Mouse (Mus musculus): ENCODE results near the gene Ntrk2. TPM values are rescaled to one million over a fixed set of nuclear protein-coding genes. Genes with fewer than 3 reads are reported as not detected.

Gene Ntrk2
- polyA plus RNA-seq, 1 experiment = 208 TPM

DNA sequence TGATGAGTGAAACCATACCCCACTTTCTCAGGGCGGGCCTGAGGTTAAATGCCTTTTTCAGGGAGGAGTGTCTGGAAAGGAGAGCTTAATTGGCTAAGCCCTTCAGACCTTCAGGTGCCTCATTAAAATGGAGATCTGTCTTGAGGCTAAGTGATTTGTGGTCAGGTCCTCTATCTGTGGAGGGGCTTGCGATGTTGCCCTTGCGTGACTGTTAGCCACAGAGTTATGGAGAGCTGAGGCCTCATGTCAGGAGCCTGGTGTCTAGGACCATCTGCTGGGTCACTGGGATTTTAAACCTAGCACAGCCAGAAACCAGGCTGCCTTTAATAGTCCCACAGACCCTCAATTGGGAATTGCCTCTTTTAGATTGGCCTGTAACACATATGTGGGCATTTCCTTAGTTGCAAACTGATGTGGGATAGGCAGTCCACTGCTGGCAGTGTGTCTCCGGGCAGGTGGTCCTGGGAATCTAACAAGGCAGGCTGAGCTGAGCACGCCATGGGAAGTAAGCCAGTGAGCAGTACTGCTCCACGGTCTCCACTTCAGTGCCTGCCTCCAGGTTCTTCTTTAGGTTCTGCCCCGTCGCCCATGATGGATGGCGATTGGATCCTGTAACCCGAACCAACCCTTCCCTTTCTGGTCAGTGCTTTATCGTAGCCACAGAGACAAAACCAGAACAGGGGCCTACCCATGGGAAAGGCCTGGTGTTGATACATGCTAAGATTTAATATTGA lies 152.0 kb downstream of the Ntrk2 start:
- DNase-seq (ENCODE audit: extremely low spot score in 1 of 2, low spot score in 1 of 2) = no peak

DNA sequence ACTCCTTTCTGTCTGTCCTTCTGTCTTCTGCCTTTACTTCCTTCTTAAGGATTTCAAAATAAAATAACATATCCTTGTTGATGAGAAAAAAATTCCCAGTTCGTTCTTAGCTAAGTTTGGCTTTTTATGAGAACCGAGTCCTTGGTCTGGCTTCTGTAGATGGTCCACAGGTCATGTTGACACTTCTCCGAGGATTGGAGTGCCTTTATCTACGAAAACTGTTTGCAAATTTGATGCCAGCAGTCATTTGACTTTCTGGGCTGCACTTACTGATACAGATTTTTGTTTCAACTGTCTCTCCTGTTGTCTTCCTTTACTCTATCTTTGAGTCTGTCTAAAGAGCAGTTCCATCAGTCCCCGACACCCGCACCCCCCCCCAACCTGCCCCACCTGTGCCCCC lies 154.0 kb downstream of the Ntrk2 start:
- no peak for DNase-seq (ENCODE audit: extremely low spot score in 1 of 2, low spot score in 1 of 2)

DNA sequence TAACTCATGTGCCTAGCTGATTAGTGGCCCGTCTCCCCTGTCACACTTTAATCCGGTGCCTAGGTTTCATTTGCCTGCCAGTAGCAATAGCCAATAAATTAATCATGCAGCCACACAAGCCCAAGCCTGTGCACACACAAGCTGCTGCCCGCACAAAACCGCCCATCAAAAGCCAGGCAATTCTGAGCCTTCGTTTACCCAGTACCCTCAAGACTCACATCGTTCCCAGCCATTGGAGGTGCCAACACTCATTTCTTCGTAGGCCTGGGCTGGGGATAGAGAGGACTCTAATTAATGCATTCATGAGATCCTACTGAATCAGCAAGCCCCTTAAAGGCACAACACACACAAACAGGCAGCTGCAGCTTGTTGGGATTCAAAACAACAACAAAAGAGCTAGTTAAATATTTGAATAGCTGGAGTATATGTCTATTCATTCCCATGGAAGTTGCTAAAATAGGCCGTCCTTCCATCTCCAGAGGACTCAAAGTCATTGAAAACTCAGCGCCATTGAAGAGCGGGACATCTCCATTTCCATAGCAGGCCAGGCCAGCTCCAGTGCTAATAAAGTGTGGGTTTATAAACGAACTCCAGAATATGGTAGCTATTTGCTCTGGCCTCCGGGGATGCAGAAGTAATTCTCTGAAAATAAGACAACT lies 158.5 kb downstream of the Ntrk2 start:
- no peak for DNase-seq (ENCODE audit: extremely low spot score in 1 of 2, low spot score in 1 of 2)

- no peak for DNase-seq (ENCODE audit: extremely low spot score in 1 of 2, low spot score in 1 of 2)
These were observed 159.5 kb downstream of the Ntrk2 start for GRCm38 (mm10) chr13:58965826-58966225.

GRCm38 (mm10) chr13:58966466-58966865 lies 160.1 kb downstream of the Ntrk2 start:
- DNase-seq (ENCODE audit: extremely low spot score in 1 of 2, low spot score in 1 of 2) = no peak

DNA sequence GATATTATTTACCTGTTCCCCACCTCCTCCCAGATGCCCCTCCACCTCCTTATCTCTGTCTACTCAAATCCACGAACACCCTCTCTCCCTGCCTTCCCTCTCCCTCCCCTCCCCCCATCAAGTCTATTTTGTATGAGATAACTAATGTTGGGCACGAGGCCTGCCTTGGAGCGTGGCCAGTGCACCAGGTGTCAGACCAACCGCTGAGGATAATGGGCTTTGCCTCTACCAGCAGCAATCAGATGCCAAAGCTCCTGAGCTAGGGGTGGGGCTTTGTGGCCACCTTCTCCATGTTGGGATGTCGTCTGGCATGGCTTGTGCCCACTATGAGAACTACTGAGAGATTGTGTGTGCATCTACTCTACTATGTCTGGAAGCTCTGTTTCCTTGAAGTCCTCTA lies 161.8 kb downstream of the Ntrk2 start:
- no peak for DNase-seq (ENCODE audit: extremely low spot score in 1 of 2, low spot score in 1 of 2)

- DNase-seq (ENCODE audit: extremely low spot score in 1 of 2, low spot score in 1 of 2) = no peak
These were observed 165.1 kb downstream of the Ntrk2 start for GRCm38 (mm10) chr13:58971449-58971903.

GRCm38 (mm10) chr13:58972511-58972910 lies 166.1 kb downstream of the Ntrk2 start:
- no peak for DNase-seq (ENCODE audit: extremely low spot score in 1 of 2, low spot score in 1 of 2)

GRCm38 (mm10) chr13:58996447-58996846 lies 190.1 kb downstream of the Ntrk2 start:
- no peak for DNase-seq (ENCODE audit: extremely low spot score in 1 of 2, low spot score in 1 of 2)

DNA sequence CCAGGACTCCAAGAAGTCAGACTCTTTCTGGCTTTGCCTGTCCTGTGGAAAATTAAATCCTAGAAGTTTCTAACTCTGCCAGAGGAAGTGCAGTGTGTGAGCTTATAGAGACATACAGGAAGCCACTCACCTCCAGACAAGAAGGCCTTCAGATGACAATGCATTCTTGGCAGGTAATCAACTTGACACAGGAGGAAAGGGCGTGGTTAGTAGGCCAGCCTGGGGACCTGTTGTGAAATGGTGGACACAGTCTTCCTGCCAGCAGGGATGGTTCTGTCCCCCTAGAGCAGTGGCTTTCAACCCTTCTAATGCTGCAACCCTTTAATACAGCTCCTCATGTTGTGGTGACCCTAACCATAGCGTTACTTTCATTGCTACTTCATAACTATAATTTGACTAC lies 191.4 kb downstream of the Ntrk2 start:
- no peak for DNase-seq (ENCODE audit: extremely low spot score in 1 of 2, low spot score in 1 of 2)

DNA sequence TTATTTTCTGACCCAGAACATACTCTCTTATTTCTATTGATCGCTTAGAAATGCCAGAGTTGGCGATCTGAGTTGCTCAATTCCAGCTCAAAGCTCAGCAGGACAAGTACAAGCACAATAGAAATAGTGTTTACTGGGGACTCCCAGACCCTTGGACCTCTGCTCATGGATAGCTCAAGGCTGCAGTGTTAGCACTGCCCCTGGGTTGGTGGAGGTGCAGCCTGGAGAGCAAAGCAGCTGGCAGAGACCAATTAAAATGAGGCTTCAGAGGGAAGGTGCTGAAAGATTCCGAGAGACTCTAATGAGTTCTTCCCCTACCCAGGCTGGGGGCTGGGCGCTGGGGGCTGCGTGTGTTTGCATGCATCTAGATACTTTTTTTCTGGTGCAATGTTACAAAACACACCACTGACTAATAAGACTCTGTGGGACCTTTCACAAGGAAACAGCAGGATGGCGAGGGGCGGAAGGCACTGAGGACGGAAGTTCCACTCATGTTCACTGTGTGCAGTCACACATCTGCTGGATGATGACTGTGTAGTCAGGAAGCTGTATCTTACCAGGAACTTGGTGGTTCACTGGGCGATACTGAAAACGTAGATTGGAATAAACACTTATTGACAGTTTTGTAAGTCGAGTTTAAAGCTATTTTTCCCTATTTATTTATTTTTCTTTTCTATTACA lies 193.1 kb downstream of the Ntrk2 start:
- DNase-seq (ENCODE audit: extremely low spot score in 1 of 2, low spot score in 1 of 2) = no peak

GRCm38 (mm10) chr13:59002943-59003806 lies 196.8 kb downstream of the Ntrk2 start:
- no peak for DNase-seq (ENCODE audit: extremely low spot score in 1 of 2, low spot score in 1 of 2)

DNA sequence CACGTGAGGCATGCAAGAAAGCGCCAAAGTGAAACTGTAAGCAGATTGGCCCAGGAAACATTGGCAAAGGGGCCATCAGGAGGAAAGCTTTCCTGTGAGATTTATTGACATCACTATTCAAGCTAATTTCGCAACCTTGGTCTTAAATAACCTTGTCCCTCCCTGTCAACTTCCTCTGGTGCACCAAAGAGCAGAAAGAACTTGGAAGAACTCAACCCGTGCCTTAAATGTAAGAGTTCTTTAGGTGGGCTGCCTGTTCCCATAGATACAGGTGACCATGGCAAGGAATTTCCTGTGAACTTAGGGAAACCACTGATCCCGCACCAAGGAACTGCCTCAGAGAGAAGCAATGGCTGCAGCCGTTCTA lies 197.4 kb downstream of the Ntrk2 start:
- no peak for DNase-seq (ENCODE audit: extremely low spot score in 1 of 2, low spot score in 1 of 2)

GRCm38 (mm10) chr13:59004579-59004978 lies 198.2 kb downstream of the Ntrk2 start:
- peak in 1 of 2 experiments; percentile 45 for DNase-seq (ENCODE audit: extremely low spot score in 1 of 2, low spot score in 1 of 2)

DNA sequence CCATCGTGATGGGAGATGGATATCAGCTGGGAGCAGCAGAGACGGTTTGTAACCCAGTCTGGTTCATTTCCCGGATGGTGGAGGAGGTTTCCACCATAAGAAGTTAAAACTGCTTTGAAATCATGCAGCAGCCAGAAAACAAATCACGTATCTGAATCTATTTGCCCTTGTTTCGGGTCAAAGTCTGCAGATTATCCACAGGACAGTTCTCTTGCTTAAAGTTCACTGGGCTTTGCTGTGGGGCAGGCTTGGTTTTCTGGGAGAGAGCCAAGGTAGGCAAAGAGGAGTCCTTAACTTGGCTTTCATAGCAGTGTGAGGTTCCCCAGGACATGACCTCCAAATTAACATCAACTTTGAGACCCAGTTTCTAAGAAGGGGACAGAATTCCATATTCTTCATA lies 203.5 kb downstream of the Ntrk2 start:
- DNase-seq (ENCODE audit: extremely low spot score in 1 of 2, low spot score in 1 of 2) = no peak

DNA sequence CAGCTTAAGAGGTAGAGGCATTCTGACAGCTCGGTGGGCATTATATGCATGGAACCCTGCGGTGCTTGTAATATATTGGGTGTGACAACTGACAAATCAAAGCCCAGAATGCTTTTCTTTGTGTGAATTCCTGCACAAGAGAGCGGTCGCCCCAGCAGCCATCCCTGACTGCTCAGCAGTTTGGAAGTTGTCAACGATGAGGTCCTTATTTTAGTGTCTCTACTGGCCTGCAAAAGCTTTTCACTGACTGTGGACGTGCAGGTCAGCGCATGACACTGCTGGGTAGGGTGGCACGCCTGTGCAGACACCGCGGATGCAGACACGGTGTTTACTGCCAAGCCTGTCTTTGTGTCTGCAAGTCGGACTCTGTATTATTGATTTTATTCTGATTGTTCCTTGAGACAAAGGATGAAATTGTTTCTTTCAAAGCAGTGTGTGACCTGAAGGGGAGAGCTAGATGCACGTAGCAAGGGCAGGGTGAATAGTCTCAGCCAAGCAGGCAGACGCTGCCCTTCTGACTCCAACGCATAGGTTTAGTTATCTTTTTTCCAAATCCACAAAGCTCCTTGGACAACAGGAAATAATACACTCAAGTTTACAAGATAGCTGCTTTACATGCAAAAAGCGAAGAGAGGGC lies 204.6 kb downstream of the Ntrk2 start:
- DNase-seq (ENCODE audit: extremely low spot score in 1 of 2, low spot score in 1 of 2) = no peak

- peak; percentile 83 to 86 for DNase-seq (ENCODE audit: extremely low spot score in 1 of 2, low spot score in 1 of 2)
These were observed 205.1 kb downstream of the Ntrk2 start for GRCm38 (mm10) chr13:59011530-59011903.

DNA sequence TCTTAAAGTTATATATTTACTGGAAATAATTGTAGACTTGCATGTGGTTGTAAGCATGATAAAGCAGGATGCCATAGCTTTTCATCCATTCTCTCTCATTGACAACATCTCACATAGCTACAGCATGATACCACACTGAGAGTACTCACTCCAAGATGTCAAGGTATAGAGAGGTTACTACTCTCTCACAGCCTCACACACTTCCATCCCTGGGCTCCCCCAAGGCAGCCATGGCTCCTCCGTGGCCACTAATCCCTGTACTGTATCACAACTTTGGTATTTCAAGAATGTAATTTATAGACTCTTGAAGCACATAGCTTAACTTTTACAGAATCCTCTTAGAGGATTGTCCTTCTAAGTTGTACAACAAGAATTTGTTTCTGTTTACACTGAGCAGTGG lies 209.0 kb downstream of the Ntrk2 start:
- DNase-seq (ENCODE audit: extremely low spot score in 1 of 2, low spot score in 1 of 2) = no peak

DNA sequence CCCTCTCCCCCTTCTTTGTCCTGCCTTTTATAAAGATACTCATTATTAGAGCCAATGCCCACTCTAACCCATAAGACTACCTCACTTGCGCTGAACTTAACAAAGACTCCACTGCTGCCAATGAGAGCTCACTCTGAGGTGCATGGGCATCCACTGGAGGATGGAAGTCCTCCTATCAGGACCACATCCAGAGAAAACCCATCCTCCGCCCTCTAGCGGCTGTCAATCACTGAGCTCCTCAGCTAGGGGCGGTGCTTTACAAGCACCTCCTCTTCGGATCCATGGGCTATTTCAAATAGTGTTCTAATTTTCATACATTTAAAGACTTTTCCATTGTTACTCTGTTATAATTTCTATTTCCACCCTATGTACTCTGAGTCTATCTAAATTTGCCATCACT lies 210.8 kb downstream of the Ntrk2 start:
- DNase-seq (ENCODE audit: extremely low spot score in 1 of 2, low spot score in 1 of 2) = no peak

Data from frontal cortex, adult 2 months (tissue).